Comparison of ENCODE assay signal across 10 mouse cellular contexts in genomic region chr12:116146996-116147634, GRCm38 (mm10).
A peak's percentile ranks its signal among the peaks of the same experiment; 100 is the strongest.
DNase-seq lines count a peak whose midpoint lies in the region; ATAC-seq lines count a peak whose summit lies in the region.
"Had no signal": no experiment of that assay in that cellular context is flagged by ENCODE, and none has a peak within 500 bp of the region (broad histone marks: within the 10 kb centered on the region; RNA-seq: fewer than 3 reads in every experiment).

No protein-coding gene starts in this region.

- H3K27ac ChIP-seq in embryonic facial prominence, embryonic 10.5 days (replicated peaks), result no peak overlapping the region
- H3K27ac ChIP-seq in hindbrain, embryonic 14.5 days, result no peak overlapping the region
- H3K27ac ChIP-seq in neural tube, embryonic 15.5 days (replicated peaks), result no peak overlapping the region
- H3K27ac ChIP-seq: embryonic facial prominence, embryonic 15.5 days; heart, embryonic 15.5 days had no signal

- DNase-seq in left cerebral cortex, postnatal 4 days, result peak; percentile 14
- no peak for DNase-seq in left cerebral cortex, adult 18-20 months (ENCODE audit: low spot score in 2 of 2)
- peak; percentile 18 for DNase-seq in embryonic facial prominence, embryonic 10.5 days (ENCODE audit: low spot score)
- peak; percentile 37 for DNase-seq in hindbrain, embryonic 14.5 days (ENCODE audit: low spot score)
- DNase-seq in urinary bladder, adult 18-20 months (ENCODE audit: low spot score in 2 of 2), result no peak
- DNase-seq in yolk sac, embryonic 10.5 days (ENCODE audit: low spot score), result no peak

- ATAC-seq in hindbrain, embryonic 14.5 days (ENCODE audit: low FRiP score), result peak; percentile 68; the same call in 1 of the 2 replicates
- ATAC-seq in neural tube, embryonic 15.5 days (ENCODE audit: low FRiP score), result peak; percentile 60; the same call in 1 of the 2 replicates
- no peak for ATAC-seq in erythroblast, adult 5-6 weeks (replicated peaks; ENCODE audit: low FRiP score, poor library complexity, severe bottlenecking)

- peaks cover 3% of the 10 kb centered on the region; the same call in 1 of the 2 replicates for H3K4me1 ChIP-seq in embryonic facial prominence, embryonic 10.5 days
- H3K4me1 ChIP-seq in hindbrain, embryonic 14.5 days (replicated peaks; ENCODE audit: control insufficient read depth, insufficient read depth, low read length), result no peaks in the 10 kb centered on the region
- peaks cover 6% of the 10 kb centered on the region for H3K4me1 ChIP-seq in neural tube, embryonic 15.5 days
- H3K4me1 ChIP-seq: embryonic facial prominence, embryonic 15.5 days; heart, embryonic 15.5 days had no signal

- H3K9ac ChIP-seq in hindbrain, embryonic 14.5 days, result no peak overlapping the region
- H3K9ac ChIP-seq in neural tube, embryonic 15.5 days (replicated peaks), result no peak overlapping the region
- H3K9ac ChIP-seq: embryonic facial prominence, embryonic 15.5 days; heart, embryonic 15.5 days had no signal

- intact Hi-C loops in left cerebral cortex, postnatal 4 days (cut with DNase I), result no loop called here

- no peaks in the 10 kb centered on the region for H3K27me3 ChIP-seq in embryonic facial prominence, embryonic 10.5 days (replicated peaks; ENCODE audit: low read depth, poor library complexity, severe bottlenecking)
- H3K27me3 ChIP-seq in hindbrain, embryonic 14.5 days (ENCODE audit: control insufficient read depth, insufficient read depth, low read length), result no peaks in the 10 kb centered on the region
- no peaks in the 10 kb centered on the region for H3K27me3 ChIP-seq in neural tube, embryonic 15.5 days (replicated peaks)
- H3K27me3 ChIP-seq: embryonic facial prominence, embryonic 15.5 days; heart, embryonic 15.5 days had no signal

- H3K9me3 ChIP-seq in embryonic facial prominence, embryonic 10.5 days, result no peaks in the 10 kb centered on the region
- H3K9me3 ChIP-seq in hindbrain, embryonic 14.5 days (ENCODE audit: control insufficient read depth, low read length), result no peaks in the 10 kb centered on the region
- H3K9me3 ChIP-seq in neural tube, embryonic 15.5 days (replicated peaks), result no peaks in the 10 kb centered on the region
- H3K9me3 ChIP-seq: embryonic facial prominence, embryonic 15.5 days; heart, embryonic 15.5 days had no signal

- H3K36me3 ChIP-seq in embryonic facial prominence, embryonic 10.5 days (replicated peaks), result no peaks in the 10 kb centered on the region
- H3K36me3 ChIP-seq in hindbrain, embryonic 14.5 days (replicated peaks; ENCODE audit: control insufficient read depth, insufficient read depth), result no peaks in the 10 kb centered on the region
- no peaks in the 10 kb centered on the region for H3K36me3 ChIP-seq in neural tube, embryonic 15.5 days
- H3K36me3 ChIP-seq: embryonic facial prominence, embryonic 15.5 days; heart, embryonic 15.5 days had no signal

- no peak overlapping the region for H3K4me2 ChIP-seq in hindbrain, embryonic 14.5 days (replicated peaks)
- H3K4me2 ChIP-seq in neural tube, embryonic 15.5 days, result no peak overlapping the region
- H3K4me2 ChIP-seq: embryonic facial prominence, embryonic 15.5 days; heart, embryonic 15.5 days had no signal

- WGBS in embryonic facial prominence, embryonic 10.5 days, result 39% methylated on average over 8 of the region's 8 CpGs
- WGBS in hindbrain, embryonic 14.5 days, result 19% methylated on average over 8 of the region's 8 CpGs
- 36% methylated on average over 8 of the region's 8 CpGs for WGBS in neural tube, embryonic 15.5 days

- no peak overlapping the region for H3K4me3 ChIP-seq in embryonic facial prominence, embryonic 10.5 days
- no peak overlapping the region for H3K4me3 ChIP-seq in hindbrain, embryonic 14.5 days (replicated peaks; ENCODE audit: low read length)
- no peak overlapping the region for H3K4me3 ChIP-seq in neural tube, embryonic 15.5 days (replicated peaks)
- H3K4me3 ChIP-seq: embryonic facial prominence, embryonic 15.5 days; heart, embryonic 15.5 days had no signal

Comparison
In these comparisons a context has a peak if more than half of its experiments do, and no peak if none do; other contexts are left out.
1. DNase-seq: peak in left cerebral cortex, postnatal 4 days (single experiment), embryonic facial prominence, embryonic 10.5 days (single experiment) and hindbrain, embryonic 14.5 days (single experiment); none in left cerebral cortex, adult 18-20 months (0 of 2), urinary bladder, adult 18-20 months (0 of 2) and yolk sac, embryonic 10.5 days (single experiment).